Mouse (Mus musculus): ENCODE measurements at regions not wholly inside any gene's neighbourhood (a gene's known extent, or its start where the extent isn't known, plus 50 kb on each side); places are given as distances from the start of the nearest gene placed in this dataset.

GRCm38 (mm10) chr3:21892864-21893404, 183.5 kb upstream of the Tbl1xr1 start:
- no peak overlapping the region for H3K4me2 ChIP-seq
- no peaks in the 10 kb centered on the region for H3K9me3 ChIP-seq (replicated peaks)
- no peaks in the 10 kb centered on the region for H3K27me3 ChIP-seq
- no peaks in the 10 kb centered on the region for H3K4me1 ChIP-seq (replicated peaks)
- H3K9ac ChIP-seq: no peak overlapping the region
- ATAC-seq (ENCODE audit: insufficient read depth): no peak
- H3K4me3 ChIP-seq (replicated peaks): no peak overlapping the region
- H3K27ac ChIP-seq (replicated peaks): no peak overlapping the region
- H3K36me3 ChIP-seq (replicated peaks): no peaks in the 10 kb centered on the region
- 67% methylated on average over 8 of the region's 8 CpGs for WGBS (ENCODE audit: insufficient replicate concordance)

GRCm38 (mm10) chr3:21895551-21895950, 180.9 kb upstream of the Tbl1xr1 start:
- H3K36me3 ChIP-seq (replicated peaks): no peaks in the 10 kb centered on the region
- H3K4me2 ChIP-seq: no peak overlapping the region
- no peak overlapping the region for H3K4me3 ChIP-seq (replicated peaks)
- no peaks in the 10 kb centered on the region for H3K9me3 ChIP-seq (replicated peaks)
- WGBS (ENCODE audit: insufficient replicate concordance): 74% methylated on average over 2 of the region's 2 CpGs
- ATAC-seq (ENCODE audit: insufficient read depth): no peak
- H3K4me1 ChIP-seq (replicated peaks): no peaks in the 10 kb centered on the region
- no peak overlapping the region for H3K9ac ChIP-seq
- no peaks in the 10 kb centered on the region for H3K27me3 ChIP-seq
- no peak overlapping the region for H3K27ac ChIP-seq (replicated peaks)

GRCm38 (mm10) chr3:21898241-21898640, 178.2 kb upstream of the Tbl1xr1 start:
- Histone ChIP-seq H3K36me3 (replicated peaks) (no peaks in the 10 kb centered on the region), H3K4me1 (replicated peaks) (no peaks in the 10 kb centered on the region), H3K9ac (no peak overlapping the region), H3K27ac (replicated peaks) (no peak overlapping the region), H3K27me3 (no peaks in the 10 kb centered on the region), H3K4me3 (replicated peaks) (no peak overlapping the region), H3K4me2 (no peak overlapping the region), H3K9me3 (replicated peaks) (no peaks in the 10 kb centered on the region)
- 59% methylated on average over 5 of the region's 5 CpGs for WGBS (ENCODE audit: insufficient replicate concordance)
- no peak for ATAC-seq (ENCODE audit: insufficient read depth)

- no peak overlapping the region for H3K4me2 ChIP-seq
- WGBS (ENCODE audit: insufficient replicate concordance): 19% methylated on average over 2 of the region's 2 CpGs
- ATAC-seq (ENCODE audit: insufficient read depth): no peak
- no peaks in the 10 kb centered on the region for H3K9me3 ChIP-seq (replicated peaks)
- no peak overlapping the region for H3K27ac ChIP-seq (replicated peaks)
- no peaks in the 10 kb centered on the region for H3K36me3 ChIP-seq (replicated peaks)
- no peaks in the 10 kb centered on the region for H3K27me3 ChIP-seq
- H3K9ac ChIP-seq: no peak overlapping the region
- H3K4me1 ChIP-seq (replicated peaks): no peaks in the 10 kb centered on the region
- no peak overlapping the region for H3K4me3 ChIP-seq (replicated peaks)
Measured at GRCm38 (mm10) chr3:21905384-21906073, 170.9 kb upstream of the Tbl1xr1 start.

GRCm38 (mm10) chr3:21908828-21909227, 167.6 kb upstream of the Tbl1xr1 start:
- H3K27ac ChIP-seq (replicated peaks): no peak overlapping the region
- ATAC-seq (ENCODE audit: insufficient read depth): no peak
- no peaks in the 10 kb centered on the region for H3K9me3 ChIP-seq (replicated peaks)
- no peak overlapping the region for H3K9ac ChIP-seq
- H3K36me3 ChIP-seq (replicated peaks): no peaks in the 10 kb centered on the region
- H3K4me3 ChIP-seq (replicated peaks): no peak overlapping the region
- whole genome bisulfite sequencing (ENCODE audit: insufficient replicate concordance): 67% methylated on average over 4 of the region's 4 CpGs
- no peaks in the 10 kb centered on the region for H3K4me1 ChIP-seq (replicated peaks)
- no peaks in the 10 kb centered on the region for H3K27me3 ChIP-seq
- no peak overlapping the region for H3K4me2 ChIP-seq

- H3K4me2 ChIP-seq: no peak overlapping the region
- no peak overlapping the region for H3K4me3 ChIP-seq (replicated peaks)
- ATAC-seq (ENCODE audit: insufficient read depth): no peak
- no peaks in the 10 kb centered on the region for H3K9me3 ChIP-seq (replicated peaks)
- no peak overlapping the region for H3K27ac ChIP-seq (replicated peaks)
- no peaks in the 10 kb centered on the region for H3K36me3 ChIP-seq (replicated peaks)
- H3K4me1 ChIP-seq (replicated peaks): no peaks in the 10 kb centered on the region
- H3K9ac ChIP-seq: no peak overlapping the region
- H3K27me3 ChIP-seq: no peaks in the 10 kb centered on the region
- 86% methylated on average over 1 of the region's 1 CpGs for WGBS (ENCODE audit: insufficient replicate concordance)
Measured at GRCm38 (mm10) chr3:21910080-21910479, 166.4 kb upstream of the Tbl1xr1 start.

GRCm38 (mm10) chr3:21911071-21911470, 165.4 kb upstream of the Tbl1xr1 start:
- Histone ChIP-seq H3K9me3 (replicated peaks) (no peaks in the 10 kb centered on the region), H3K27ac (replicated peaks) (no peak overlapping the region), H3K4me1 (replicated peaks) (no peaks in the 10 kb centered on the region), H3K9ac (no peak overlapping the region), H3K27me3 (no peaks in the 10 kb centered on the region), H3K4me2 (no peak overlapping the region), H3K4me3 (replicated peaks) (no peak overlapping the region), H3K36me3 (replicated peaks) (no peaks in the 10 kb centered on the region)
- no peak for ATAC-seq (ENCODE audit: insufficient read depth)

- Histone ChIP-seq H3K9me3 (replicated peaks) (no peaks in the 10 kb centered on the region), H3K9ac (no peak overlapping the region), H3K4me1 (replicated peaks) (no peaks in the 10 kb centered on the region), H3K36me3 (replicated peaks) (no peaks in the 10 kb centered on the region), H3K27me3 (no peaks in the 10 kb centered on the region), H3K4me2 (no peak overlapping the region), H3K27ac (replicated peaks) (no peak overlapping the region), H3K4me3 (replicated peaks) (no peak overlapping the region)
- ATAC-seq (ENCODE audit: insufficient read depth): no peak
- WGBS (ENCODE audit: insufficient replicate concordance): 64% methylated on average over 9 of the region's 9 CpGs
Measured at GRCm38 (mm10) chr3:21917228-21917910, 159.1 kb upstream of the Tbl1xr1 start.

GRCm38 (mm10) chr3:21918431-21918830, 158.0 kb upstream of the Tbl1xr1 start:
- Histone ChIP-seq H3K9ac (no peak overlapping the region), H3K27ac (replicated peaks) (no peak overlapping the region), H3K36me3 (replicated peaks) (no peaks in the 10 kb centered on the region), H3K4me1 (replicated peaks) (no peaks in the 10 kb centered on the region), H3K4me3 (replicated peaks) (no peak overlapping the region), H3K4me2 (no peak overlapping the region), H3K27me3 (no peaks in the 10 kb centered on the region), H3K9me3 (replicated peaks) (no peaks in the 10 kb centered on the region)
- WGBS (ENCODE audit: insufficient replicate concordance): 75% methylated on average over 10 of the region's 10 CpGs
- ATAC-seq (ENCODE audit: insufficient read depth): no peak

- Histone ChIP-seq H3K27ac (replicated peaks) (no peak overlapping the region), H3K27me3 (no peaks in the 10 kb centered on the region), H3K4me2 (no peak overlapping the region), H3K9me3 (replicated peaks) (no peaks in the 10 kb centered on the region), H3K36me3 (replicated peaks) (no peaks in the 10 kb centered on the region), H3K4me3 (replicated peaks) (no peak overlapping the region), H3K9ac (no peak overlapping the region), H3K4me1 (replicated peaks) (no peaks in the 10 kb centered on the region)
- WGBS (ENCODE audit: insufficient replicate concordance): 58% methylated on average over 7 of the region's 7 CpGs
- no peak for ATAC-seq (ENCODE audit: insufficient read depth)
Measured at GRCm38 (mm10) chr3:21919931-21920330, 156.5 kb upstream of the Tbl1xr1 start.

- H3K36me3 ChIP-seq (replicated peaks): no peaks in the 10 kb centered on the region
- H3K27me3 ChIP-seq: no peaks in the 10 kb centered on the region
- peaks cover 31% of the 10 kb centered on the region for H3K4me1 ChIP-seq (replicated peaks)
- no peak for ATAC-seq (ENCODE audit: insufficient read depth)
- H3K9me3 ChIP-seq (replicated peaks): no peaks in the 10 kb centered on the region
- 70% methylated on average over 6 of the region's 6 CpGs for WGBS (ENCODE audit: insufficient replicate concordance)
- no peak overlapping the region for H3K9ac ChIP-seq
- H3K4me3 ChIP-seq (replicated peaks): no peak overlapping the region
- H3K4me2 ChIP-seq: no peak overlapping the region; the same call in 1 of the 2 replicates
- H3K27ac ChIP-seq (replicated peaks): no peak overlapping the region
Measured at GRCm38 (mm10) chr3:21931951-21932350, 144.5 kb upstream of the Tbl1xr1 start.
